Mouse (Mus musculus): ENCODE results near the gene Sf3a2. TPM values are rescaled to one million over a fixed set of nuclear protein-coding genes. Genes with fewer than 3 reads are reported as not detected.

Gene Sf3a2
- polyA plus RNA-seq, 2 experiments: 80.6 to 102 TPM

GRCm38 (mm10) chr10:80837827-80838226 is 39.8 kb downstream of the Sf3a2 start:
- H3K27me3 ChIP-seq (ENCODE audit: control insufficient read depth, insufficient read depth, low read length): peaks cover 46% of the 10 kb centered on the region
- no peaks in the 10 kb centered on the region for H3K4me1 ChIP-seq (ENCODE audit: control insufficient read depth, insufficient read depth, low read length)
- H3K9ac ChIP-seq (ENCODE audit: low read depth, low read length, severe bottlenecking): no peak overlapping the region
- H3K9me3 ChIP-seq (ENCODE audit: control insufficient read depth, low read length): no peaks in the 10 kb centered on the region
- no peaks in the 10 kb centered on the region for H3K36me3 ChIP-seq (ENCODE audit: control insufficient read depth, insufficient read depth, low read length)
- DNase-seq (ENCODE audit: low spot score) (no peak), ATAC-seq (ENCODE audit: low FRiP score, low read depth) (no peak)
- 4% methylated on average over 2 of the region's 2 CpGs for WGBS
- no peak overlapping the region for H3K4me2 ChIP-seq (replicated peaks; ENCODE audit: low read depth, low read length, severe bottlenecking)
- H3K4me3 ChIP-seq (replicated peaks; ENCODE audit: low read length): no peak overlapping the region
- H3K27ac ChIP-seq (replicated peaks; ENCODE audit: low read depth, low read length): no peak overlapping the region
- no peak for TF ChIP-seq POLR2A (IDR thresholded peaks at IDR 0.05; ENCODE audit: borderline replicate concordance, extremely low read depth, insufficient read depth, insufficient read length)

GRCm38 (mm10) chr10:80838346-80838912 is 40.4 kb downstream of the Sf3a2 start:
- ATAC-seq (ENCODE audit: low FRiP score, low read depth): no peak
- H3K27ac ChIP-seq (replicated peaks; ENCODE audit: low read depth, low read length): no peak overlapping the region
- H3K9me3 ChIP-seq (ENCODE audit: control insufficient read depth, low read length): no peaks in the 10 kb centered on the region
- no peak overlapping the region for H3K4me2 ChIP-seq (replicated peaks; ENCODE audit: low read depth, low read length, severe bottlenecking)
- DNase-seq (ENCODE audit: low spot score): no peak
- no peaks in the 10 kb centered on the region for H3K36me3 ChIP-seq (ENCODE audit: control insufficient read depth, insufficient read depth, low read length)
- no peak overlapping the region for H3K4me3 ChIP-seq (replicated peaks; ENCODE audit: low read length)
- no peak for TF ChIP-seq POLR2A (IDR thresholded peaks at IDR 0.05; ENCODE audit: borderline replicate concordance, extremely low read depth, insufficient read depth, insufficient read length)
- no peaks in the 10 kb centered on the region for H3K4me1 ChIP-seq (ENCODE audit: control insufficient read depth, insufficient read depth, low read length)
- H3K27me3 ChIP-seq (ENCODE audit: control insufficient read depth, insufficient read depth, low read length): peaks cover 52% of the 10 kb centered on the region
- H3K9ac ChIP-seq (ENCODE audit: low read depth, low read length, severe bottlenecking): no peak overlapping the region
- WGBS: 64% methylated on average over 2 of the region's 2 CpGs

DNA sequence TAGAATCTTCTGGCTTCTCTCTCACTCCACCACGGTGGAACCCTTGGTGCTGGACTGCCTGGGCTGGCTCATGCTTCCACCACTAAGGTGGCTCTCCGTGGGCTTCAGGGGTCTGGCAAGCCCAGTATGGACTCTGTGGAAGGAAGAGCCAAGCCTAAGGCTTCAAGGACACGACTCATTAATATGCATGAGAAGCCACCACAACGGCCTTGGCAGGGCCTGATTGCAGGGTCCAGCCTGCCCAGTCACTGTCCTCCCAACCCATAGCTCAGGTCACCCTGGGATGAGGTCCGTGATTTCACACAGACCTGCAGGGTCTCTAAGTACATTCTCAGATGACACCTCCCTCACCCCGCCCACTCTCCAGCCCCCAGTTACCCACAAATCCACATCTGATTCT is 41.9 kb downstream of the Sf3a2 start:
- Histone ChIP-seq H3K9ac (ENCODE audit: low read depth, low read length, severe bottlenecking) (no peak overlapping the region), H3K27me3 (ENCODE audit: control insufficient read depth, insufficient read depth, low read length) (peaks cover 53% of the 10 kb centered on the region), H3K4me3 (replicated peaks; ENCODE audit: low read length) (no peak overlapping the region), H3K9me3 (ENCODE audit: control insufficient read depth, low read length) (no peaks in the 10 kb centered on the region), H3K4me2 (replicated peaks; ENCODE audit: low read depth, low read length, severe bottlenecking) (no peak overlapping the region), H3K27ac (replicated peaks; ENCODE audit: low read depth, low read length) (no peak overlapping the region), H3K36me3 (ENCODE audit: control insufficient read depth, insufficient read depth, low read length) (no peaks in the 10 kb centered on the region), H3K4me1 (ENCODE audit: control insufficient read depth, insufficient read depth, low read length) (no peaks in the 10 kb centered on the region)
- no peak for TF ChIP-seq POLR2A (IDR thresholded peaks at IDR 0.05; ENCODE audit: borderline replicate concordance, extremely low read depth, insufficient read depth, insufficient read length)
- ATAC-seq (ENCODE audit: low FRiP score, low read depth) (no peak), DNase-seq (ENCODE audit: low spot score) (no peak)
- 59% methylated on average over 6 of the region's 6 CpGs for WGBS

- WGBS: 82% methylated on average over 2 of the region's 2 CpGs
- no peak overlapping the region for H3K4me2 ChIP-seq (replicated peaks; ENCODE audit: low read depth, low read length, severe bottlenecking)
- no peaks in the 10 kb centered on the region for H3K4me1 ChIP-seq (ENCODE audit: control insufficient read depth, insufficient read depth, low read length)
- H3K9ac ChIP-seq (ENCODE audit: low read depth, low read length, severe bottlenecking): no peak overlapping the region
- H3K36me3 ChIP-seq (ENCODE audit: control insufficient read depth, insufficient read depth, low read length): no peaks in the 10 kb centered on the region
- peaks cover 44% of the 10 kb centered on the region for H3K27me3 ChIP-seq (ENCODE audit: control insufficient read depth, insufficient read depth, low read length)
- DNase-seq (ENCODE audit: low spot score) (no peak), ATAC-seq (ENCODE audit: low FRiP score, low read depth) (no peak)
- TF ChIP-seq POLR2A (IDR thresholded peaks at IDR 0.05; ENCODE audit: borderline replicate concordance, extremely low read depth, insufficient read depth, insufficient read length): no peak
- no peaks in the 10 kb centered on the region for H3K9me3 ChIP-seq (ENCODE audit: control insufficient read depth, low read length)
- H3K27ac ChIP-seq (replicated peaks; ENCODE audit: low read depth, low read length): no peak overlapping the region
- H3K4me3 ChIP-seq (replicated peaks; ENCODE audit: low read length): no peak overlapping the region
Measured at GRCm38 (mm10) chr10:80841685-80842084, 43.7 kb downstream of the Sf3a2 start.

GRCm38 (mm10) chr10:80842334-80842733 is 44.3 kb downstream of the Sf3a2 start:
- H3K27ac ChIP-seq (replicated peaks; ENCODE audit: low read depth, low read length): no peak overlapping the region
- H3K27me3 ChIP-seq (ENCODE audit: control insufficient read depth, insufficient read depth, low read length): peaks cover 37% of the 10 kb centered on the region
- WGBS: 77% methylated on average over 15 of the region's 15 CpGs
- no peak for TF ChIP-seq POLR2A (IDR thresholded peaks at IDR 0.05; ENCODE audit: borderline replicate concordance, extremely low read depth, insufficient read depth, insufficient read length)
- DNase-seq (ENCODE audit: low spot score) (no peak), ATAC-seq (ENCODE audit: low FRiP score, low read depth) (no peak)
- no peaks in the 10 kb centered on the region for H3K4me1 ChIP-seq (ENCODE audit: control insufficient read depth, insufficient read depth, low read length)
- H3K9me3 ChIP-seq (ENCODE audit: control insufficient read depth, low read length): no peaks in the 10 kb centered on the region
- H3K4me3 ChIP-seq (replicated peaks; ENCODE audit: low read length): no peak overlapping the region
- H3K4me2 ChIP-seq (replicated peaks; ENCODE audit: low read depth, low read length, severe bottlenecking): no peak overlapping the region
- H3K9ac ChIP-seq (ENCODE audit: low read depth, low read length, severe bottlenecking): no peak overlapping the region
- H3K36me3 ChIP-seq (ENCODE audit: control insufficient read depth, insufficient read depth, low read length): no peaks in the 10 kb centered on the region
